Comparison of ENCODE assay signal across 9 mouse cellular contexts in genomic region chr2:93870842-93871241, GRCm38 (mm10). TPM values are rescaled to one million over a fixed set of nuclear protein-coding genes. Genes with fewer than 3 reads are reported as not detected.
DNase-seq lines count a peak whose midpoint lies in the region; ATAC-seq and TF ChIP-seq lines count a peak whose summit lies in the region.
"Had no signal": no experiment of that assay in that cellular context is flagged by ENCODE, and none has a peak within 500 bp of the region (broad histone marks: within the 10 kb centered on the region; RNA-seq: fewer than 3 reads in every experiment).

No protein-coding gene starts in this region.

- H3K36me3 ChIP-seq in kidney, postnatal 0 days (ENCODE audit: insufficient read depth, low read length): no peaks in the 10 kb centered on the region
- no peaks in the 10 kb centered on the region for H3K36me3 ChIP-seq in liver, adult 2 months (ENCODE audit: control insufficient read depth, insufficient read depth, low read length)
- no peaks in the 10 kb centered on the region for H3K36me3 ChIP-seq in neural tube, embryonic 15.5 days
- H3K36me3 ChIP-seq: heart, embryonic 13.5 days had no signal

- WGBS in kidney, postnatal 0 days: 34% methylated on average over 4 of the region's 4 CpGs
- 43% methylated on average over 4 of the region's 4 CpGs for WGBS in liver, adult 2 months
- 32% methylated on average over 4 of the region's 4 CpGs for WGBS in neural tube, embryonic 15.5 days

- H3K27me3 ChIP-seq in kidney, postnatal 0 days (ENCODE audit: insufficient read depth, low read length): no peaks in the 10 kb centered on the region
- H3K27me3 ChIP-seq in liver, adult 2 months (ENCODE audit: control insufficient read depth, insufficient read depth, low read length): no peaks in the 10 kb centered on the region
- H3K27me3 ChIP-seq in neural tube, embryonic 15.5 days (replicated peaks): peaks cover 2% of the 10 kb centered on the region; the same call in 1 of the 2 replicates

- peak; percentile 74 for TF ChIP-seq CTCF in kidney, postnatal 0 days (IDR thresholded peaks at IDR 0.05; ENCODE audit: low read depth)
- peak; percentile 28; the same call in 1 of the 2 replicates for TF ChIP-seq CTCF in liver, adult 2 months (IDR thresholded peaks at IDR 0.05; ENCODE audit: low read depth, low read length)

- no peaks in the 10 kb centered on the region for H3K9me3 ChIP-seq in kidney, postnatal 0 days (replicated peaks; ENCODE audit: low read length)
- no peaks in the 10 kb centered on the region for H3K9me3 ChIP-seq in neural tube, embryonic 15.5 days (replicated peaks)
- H3K9me3 ChIP-seq: heart, embryonic 13.5 days had no signal

- no peak overlapping the region for H3K9ac ChIP-seq in kidney, postnatal 0 days (ENCODE audit: low read depth, low read length)
- H3K9ac ChIP-seq in liver, adult 2 months (ENCODE audit: low read depth, low read length): no peak overlapping the region
- H3K9ac ChIP-seq in neural tube, embryonic 15.5 days (replicated peaks): no peak overlapping the region
- H3K9ac ChIP-seq: heart, embryonic 13.5 days had no signal

- no peaks in the 10 kb centered on the region for H3K79me2 ChIP-seq in liver, adult 2 months (ENCODE audit: control insufficient read depth, insufficient read depth, low read length)

- H3K4me1 ChIP-seq in kidney, postnatal 0 days (replicated peaks; ENCODE audit: insufficient read depth, low read length): no peaks in the 10 kb centered on the region
- H3K4me1 ChIP-seq in liver, adult 2 months (ENCODE audit: control insufficient read depth, insufficient read depth, low read length): no peaks in the 10 kb centered on the region
- H3K4me1 ChIP-seq in neural tube, embryonic 15.5 days: peaks cover 15% of the 10 kb centered on the region

- no peak for TF ChIP-seq POLR2A in liver, adult 2 months (IDR thresholded peaks at IDR 0.05; ENCODE audit: extremely low read depth, insufficient read depth, low read length)

- DNase-seq in adrenal gland, postnatal 10 days: peak; percentile 86
- peak; percentile 56 for DNase-seq in embryo, embryonic 11.5 days (ENCODE audit: low read depth, low spot score)
- DNase-seq in kidney, postnatal 0 days (ENCODE audit: low spot score): peak; percentile 71
- peak; percentile 45 for DNase-seq in liver, adult 2 months (ENCODE audit: extremely low read depth, low read depth, low spot score)
- peak; percentile 45 for DNase-seq in thymus, postnatal 14 days

- H3K27ac ChIP-seq in kidney, postnatal 0 days: no peak overlapping the region
- no peak overlapping the region for H3K27ac ChIP-seq in liver, adult 2 months (replicated peaks; ENCODE audit: insufficient read depth, low read depth, low read length)
- H3K27ac ChIP-seq in neural tube, embryonic 15.5 days (replicated peaks): no peak overlapping the region
- H3K27ac ChIP-seq: heart, embryonic 13.5 days had no signal

- no peak overlapping the region for H3K4me2 ChIP-seq in kidney, postnatal 0 days (ENCODE audit: low read length)
- H3K4me2 ChIP-seq in neural tube, embryonic 15.5 days: no peak overlapping the region
- H3K4me2 ChIP-seq: heart, embryonic 13.5 days had no signal

- ATAC-seq in CD4-positive, CD25-positive, alpha-beta regulatory T cell, adult 4 months: peak; percentile 51
- peak; percentile 66 for ATAC-seq in granulocyte monocyte progenitor cell, adult 5-6 weeks (replicated peaks; ENCODE audit: poor library complexity, severe bottlenecking)
- no peak; the same call in 1 of the 2 replicates for ATAC-seq in kidney, postnatal 0 days (replicated peaks; ENCODE audit: low FRiP score, low read depth)
- ATAC-seq in neural tube, embryonic 15.5 days (ENCODE audit: low FRiP score): peak; percentile 40

- H3K4me3 ChIP-seq in kidney, postnatal 0 days (replicated peaks; ENCODE audit: low read depth, low read length): no peak overlapping the region
- no peak overlapping the region for H3K4me3 ChIP-seq in liver, adult 2 months (ENCODE audit: insufficient read depth, low read depth, low read length)
- H3K4me3 ChIP-seq in neural tube, embryonic 15.5 days (replicated peaks): no peak overlapping the region
- H3K4me3 ChIP-seq: heart, embryonic 13.5 days had no signal

RNA-seq across cellular contexts. Expression of gene Accsl, which starts 1.9 kb away (rescaled TPM):
- polyA plus RNA-seq in CD4-positive, CD25-positive, alpha-beta regulatory T cell, adult 4 months (2017; shearing (Covaris generic)): not detected
- 1 to 10 TPM; 1.3 to 1.4 TPM for total RNA-seq in adrenal gland, postnatal 10 days (2021)
- total RNA-seq in granulocyte monocyte progenitor cell, adult 5-6 weeks (2014; fragmentation: Nextera tagmentation): not detected in 2 replicates
- not detected in 2 replicates for total RNA-seq in granulocyte monocyte progenitor cell, adult 5-6 weeks (2017)
- 0.20 TPM in 1 of 2 replicates, not detected in the other for polyA plus RNA-seq in kidney, postnatal 0 days (2015; fragmentation: Nextera tagmentation; extraction: Ambion mirVana)
- total RNA-seq in liver, adult 2 months (2014; rRNA removed): not detected in 2 replicates
- not detected in 2 replicates for polyA plus RNA-seq in liver, adult 2 months (2012; rRNA removed)
- polyA plus RNA-seq in neural tube, embryonic 15.5 days (2015; fragmentation: Nextera tagmentation; extraction: Ambion mirVana): 0.23 and 0.37 TPM in 2 replicates
- polyA plus RNA-seq: heart, embryonic 13.5 days had no signal

RNA-seq across cellular contexts. Expression of gene Accs, which starts 21.1 kb away (rescaled TPM):
- 10 to 100 TPM; 11.7 to 21.4 TPM for polyA plus RNA-seq in CD4-positive, CD25-positive, alpha-beta regulatory T cell, adult 4 months (2017; shearing (Covaris generic))
- 10 to 100 TPM; 13.8 to 14.2 TPM for total RNA-seq in adrenal gland, postnatal 10 days (2021)
- total RNA-seq in granulocyte monocyte progenitor cell, adult 5-6 weeks (2014; fragmentation: Nextera tagmentation): 30.8 and 40.3 TPM in 2 replicates
- total RNA-seq in granulocyte monocyte progenitor cell, adult 5-6 weeks (2017): 16.1 and 21.2 TPM in 2 replicates
- polyA plus RNA-seq in kidney, postnatal 0 days (2015; fragmentation: Nextera tagmentation; extraction: Ambion mirVana): 7.6 and 9.9 TPM in 2 replicates
- 3.4 and 4.1 TPM in 2 replicates for total RNA-seq in liver, adult 2 months (2014; rRNA removed)
- 4.0 and 7.2 TPM in 2 replicates for polyA plus RNA-seq in liver, adult 2 months (2012; rRNA removed)
- polyA plus RNA-seq in neural tube, embryonic 15.5 days (2015; fragmentation: Nextera tagmentation; extraction: Ambion mirVana): 4.2 and 5.4 TPM in 2 replicates

RNA-seq across cellular contexts. Expression of gene Ext2, which starts 48.5 kb away (rescaled TPM):
- polyA plus RNA-seq in CD4-positive, CD25-positive, alpha-beta regulatory T cell, adult 4 months (2017; shearing (Covaris generic)): 10 to 100 TPM; 16.0 to 18.3 TPM
- total RNA-seq in adrenal gland, postnatal 10 days (2021): 10 to 100 TPM; 79.1 to 80.4 TPM
- total RNA-seq in granulocyte monocyte progenitor cell, adult 5-6 weeks (2014; fragmentation: Nextera tagmentation): 35.6 and 40.9 TPM in 2 replicates
- 26.2 and 38.6 TPM in 2 replicates for total RNA-seq in granulocyte monocyte progenitor cell, adult 5-6 weeks (2017)
- polyA plus RNA-seq in kidney, postnatal 0 days (2015; fragmentation: Nextera tagmentation; extraction: Ambion mirVana): 109 and 111 TPM in 2 replicates
- 14.1 and 21.5 TPM in 2 replicates for total RNA-seq in liver, adult 2 months (2014; rRNA removed)
- polyA plus RNA-seq in liver, adult 2 months (2012; rRNA removed): 19.1 and 21.6 TPM in 2 replicates
- polyA plus RNA-seq in neural tube, embryonic 15.5 days (2015; fragmentation: Nextera tagmentation; extraction: Ambion mirVana): 69.7 and 77.0 TPM in 2 replicates
